Comparison of ENCODE assay signal across 7 mouse cellular contexts in the genomic region with DNA sequence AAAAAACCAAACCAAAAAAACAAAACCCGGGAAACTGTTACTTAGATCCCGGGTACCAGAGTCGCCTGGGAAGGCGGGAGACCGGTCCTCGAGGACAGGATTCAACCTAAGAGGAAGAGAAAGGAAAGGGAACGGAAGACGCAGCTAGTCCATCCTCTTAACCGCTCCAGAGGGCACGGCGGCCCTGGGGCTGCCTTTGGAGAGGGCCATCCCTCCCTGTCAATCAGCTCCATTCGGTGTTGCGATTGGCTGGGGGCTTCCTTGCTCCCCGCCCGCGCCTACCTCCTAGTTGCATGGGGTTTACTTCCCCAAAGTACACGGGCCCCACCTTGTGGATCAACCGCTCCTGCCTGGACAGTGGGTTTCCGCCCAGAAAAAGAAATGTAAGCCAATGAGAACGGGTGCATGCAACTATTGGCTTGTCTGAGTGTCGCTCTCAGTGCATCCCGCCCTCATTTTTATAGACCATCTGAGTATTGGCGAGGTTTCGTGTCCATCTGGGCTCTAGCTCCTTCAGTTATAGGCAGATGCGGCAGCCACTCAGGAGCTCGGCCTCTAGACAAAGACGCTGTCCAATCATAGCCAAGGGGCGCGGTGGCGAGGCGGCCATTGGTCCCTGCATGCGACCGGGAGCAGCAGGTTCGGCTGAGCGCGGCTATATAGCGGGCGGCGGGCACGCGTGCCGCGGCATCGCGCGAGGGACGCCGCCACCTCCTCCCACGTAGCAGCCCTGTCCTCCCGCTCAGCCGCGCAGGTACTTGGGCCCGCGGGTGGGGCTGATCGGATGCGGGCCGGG. TPM values are rescaled to one million over a fixed set of nuclear protein-coding genes. Genes with fewer than 3 reads are reported as not detected.
DNase-seq lines count a peak whose midpoint lies in the region; ATAC-seq lines count a peak whose summit lies in the region.

Gene G3bp1, plus strand, starts transcription at position 638 of the 796 bp plus-strand sequence.

- peak within 1 kb of the TSS; percentile 89 for H3K27ac ChIP-seq in embryonic facial prominence, embryonic 11.5 days (replicated peaks; ENCODE audit: low read depth, low read length)
- H3K27ac ChIP-seq in limb, embryonic 10.5 days: peak within 1 kb of the TSS; percentile 98
- peak within 1 kb of the TSS; percentile 89 for H3K27ac ChIP-seq in midbrain, embryonic 13.5 days

- H3K4me3 ChIP-seq in embryonic facial prominence, embryonic 11.5 days (ENCODE audit: low read depth, low read length): peak within 1 kb of the TSS; percentile 97
- H3K4me3 ChIP-seq in limb, embryonic 10.5 days: peak within 1 kb of the TSS; percentile 95
- peak within 1 kb of the TSS; percentile 95 for H3K4me3 ChIP-seq in midbrain, embryonic 13.5 days (replicated peaks)

- H3K4me1 ChIP-seq in embryonic facial prominence, embryonic 11.5 days (ENCODE audit: control insufficient read depth, insufficient read depth, low read length): no peaks in the 10 kb centered on the region
- peaks cover 18% of the 10 kb centered on the region for H3K4me1 ChIP-seq in limb, embryonic 10.5 days
- peaks cover 27% of the 10 kb centered on the region for H3K4me1 ChIP-seq in midbrain, embryonic 13.5 days (replicated peaks)

- peak within 1 kb of the TSS; percentile 65 for H3K4me2 ChIP-seq in embryonic facial prominence, embryonic 11.5 days (ENCODE audit: low read depth, low read length)
- peak within 1 kb of the TSS; percentile 80 for H3K4me2 ChIP-seq in midbrain, embryonic 13.5 days (replicated peaks)

- peak; percentile 100 for DNase-seq in adrenal gland, postnatal 14 days
- DNase-seq in embryonic facial prominence, embryonic 11.5 days (ENCODE audit: low spot score): peak; percentile 99
- DNase-seq in kidney, adult 11 months: peak; percentile 100
- peak; percentile 95 for DNase-seq in limb, embryonic 10.5 days (ENCODE audit: low spot score)
- DNase-seq in spleen, adult 12 weeks (ENCODE audit: low spot score): peak; percentile 96

- H3K36me3 ChIP-seq in embryonic facial prominence, embryonic 11.5 days (replicated peaks; ENCODE audit: control insufficient read depth, insufficient read depth, low read depth, low read length): no peaks in the 10 kb centered on the region; the same call in none of the 2 replicates
- peaks cover 33% of the 10 kb centered on the region for H3K36me3 ChIP-seq in limb, embryonic 10.5 days
- H3K36me3 ChIP-seq in midbrain, embryonic 13.5 days: peaks cover 17% of the 10 kb centered on the region

- peak; percentile 99 for ATAC-seq in embryonic facial prominence, embryonic 11.5 days (replicated peaks; ENCODE audit: insufficient number of reproducible peaks, low FRiP score, low TSS enrichment, low read depth)
- ATAC-seq in granulocyte monocyte progenitor cell, adult 5-6 weeks (replicated peaks; ENCODE audit: poor library complexity, severe bottlenecking): peak; percentile 84
- ATAC-seq in midbrain, embryonic 13.5 days: peak; percentile 98

- under 1% methylated on average over 57 of the region's 57 CpGs for WGBS in embryonic facial prominence, embryonic 11.5 days
- WGBS in limb, embryonic 10.5 days: under 1% methylated on average over 57 of the region's 57 CpGs
- WGBS in midbrain, embryonic 13.5 days: under 1% methylated on average over 57 of the region's 57 CpGs

- no peaks in the 10 kb centered on the region for H3K9me3 ChIP-seq in embryonic facial prominence, embryonic 11.5 days (replicated peaks; ENCODE audit: control insufficient read depth, low read length)
- no peaks in the 10 kb centered on the region for H3K9me3 ChIP-seq in limb, embryonic 10.5 days (replicated peaks)
- no peaks in the 10 kb centered on the region for H3K9me3 ChIP-seq in midbrain, embryonic 13.5 days

- peak within 1 kb of the TSS; percentile 99 for H3K9ac ChIP-seq in embryonic facial prominence, embryonic 11.5 days (replicated peaks; ENCODE audit: low read length)
- peak within 1 kb of the TSS; percentile 95 for H3K9ac ChIP-seq in midbrain, embryonic 13.5 days (replicated peaks)

- no peaks in the 10 kb centered on the region for H3K27me3 ChIP-seq in embryonic facial prominence, embryonic 11.5 days (ENCODE audit: control insufficient read depth, insufficient read depth, low read length)
- no peaks in the 10 kb centered on the region for H3K27me3 ChIP-seq in limb, embryonic 10.5 days (ENCODE audit: low read depth, poor library complexity, severe bottlenecking)
- no peaks in the 10 kb centered on the region for H3K27me3 ChIP-seq in midbrain, embryonic 13.5 days

RNA-seq across cellular contexts. Expression of gene G3bp1, which starts in this region (rescaled TPM):
- 61.8 and 61.9 TPM in 2 replicates for total RNA-seq in adrenal gland, postnatal 14 days (2021)
- 261 and 263 TPM in 2 replicates for polyA plus RNA-seq in embryonic facial prominence, embryonic 11.5 days (2014; fragmentation: Nextera tagmentation; extraction: Ambion mirVana)
- total RNA-seq in granulocyte monocyte progenitor cell, adult 5-6 weeks (2014; fragmentation: Nextera tagmentation): 87.8 and 97.3 TPM in 2 replicates
- 130 and 133 TPM in 2 replicates for total RNA-seq in granulocyte monocyte progenitor cell, adult 5-6 weeks (2017)
- 267 and 279 TPM in 2 replicates for polyA plus RNA-seq in limb, embryonic 10.5 days (2016; fragmentation: Nextera tagmentation; extraction: Ambion mirVana)
- polyA plus RNA-seq in midbrain, embryonic 13.5 days (2015; fragmentation: Nextera tagmentation; extraction: Ambion mirVana): 145 and 147 TPM in 2 replicates

Comparison
In these comparisons a context has a peak if more than half of its experiments do, and no peak if none do; other contexts are left out.
1. Peak in every context shown above with its lines: DNase-seq, ATAC-seq, H3K4me3 ChIP-seq and H3K27ac ChIP-seq.